Mouse (Mus musculus): Measurements from ENCODE around the gene Cdk19. TPM values are rescaled to one million over a fixed set of nuclear protein-coding genes. Genes with fewer than 3 reads are reported as not detected.

Cdk19 gene
- polyA plus RNA-seq, 1 experiment: 31.0 TPM

DNA sequence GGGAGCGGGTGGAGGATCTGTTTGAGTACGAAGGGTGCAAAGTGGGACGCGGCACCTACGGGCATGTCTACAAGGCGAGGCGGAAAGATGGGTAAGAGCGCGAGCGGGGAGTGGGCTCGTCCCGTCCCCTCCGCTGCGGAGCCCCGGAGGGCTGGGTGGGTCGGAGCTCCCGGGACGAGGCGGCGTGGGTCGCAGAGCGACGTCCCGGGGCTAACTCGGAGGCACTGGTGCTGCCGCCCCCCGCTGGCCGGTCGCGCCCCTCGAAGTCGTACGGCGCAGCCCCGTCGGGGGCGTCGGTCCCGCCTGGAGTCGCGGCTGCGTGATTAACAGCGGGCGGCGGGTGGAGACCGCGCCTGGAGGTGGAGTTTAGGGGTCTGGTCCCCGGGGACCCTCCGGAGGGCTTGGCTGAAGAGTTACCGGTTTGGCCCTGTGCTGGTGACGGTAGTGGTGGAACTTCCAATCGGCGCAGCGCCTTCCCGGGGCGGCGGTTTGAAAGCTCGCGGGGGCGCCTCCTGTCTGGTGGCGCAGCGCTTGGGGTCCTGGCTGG is 10.3 kb downstream of the Cdk19 start:
- peak; percentile 72 for DNase-seq
- WGBS: under 1% methylated on average over 62 of the region's 62 CpGs
- Histone ChIP-seq H3K4me1 (replicated peaks; ENCODE audit: control insufficient read depth, insufficient read depth, low read length) (peaks cover 6% of the 10 kb centered on the region), H3K4me3 (ENCODE audit: control insufficient read depth, insufficient read depth, low read length) (peak overlapping the region; percentile 82), H3K27ac (ENCODE audit: control insufficient read depth, insufficient read depth, low read length) (peak overlapping the region; percentile 60), H3K36me3 (ENCODE audit: control insufficient read depth, insufficient read depth, low read length) (no peaks in the 10 kb centered on the region), H3K27me3 (ENCODE audit: control insufficient read depth, insufficient read depth, low read length) (no peaks in the 10 kb centered on the region)
- TF ChIP-seq CTCF (IDR thresholded peaks at IDR 0.05; ENCODE audit: borderline replicate concordance, control insufficient read depth, extremely low read depth, insufficient read depth, low read length, poor library complexity) (no peak; the same call in none of the 2 replicates), POLR2A (IDR thresholded peaks at IDR 0.05; ENCODE audit: control insufficient read depth, extremely low read depth, insufficient read depth, low read length, poor library complexity) (no peak)

DNA sequence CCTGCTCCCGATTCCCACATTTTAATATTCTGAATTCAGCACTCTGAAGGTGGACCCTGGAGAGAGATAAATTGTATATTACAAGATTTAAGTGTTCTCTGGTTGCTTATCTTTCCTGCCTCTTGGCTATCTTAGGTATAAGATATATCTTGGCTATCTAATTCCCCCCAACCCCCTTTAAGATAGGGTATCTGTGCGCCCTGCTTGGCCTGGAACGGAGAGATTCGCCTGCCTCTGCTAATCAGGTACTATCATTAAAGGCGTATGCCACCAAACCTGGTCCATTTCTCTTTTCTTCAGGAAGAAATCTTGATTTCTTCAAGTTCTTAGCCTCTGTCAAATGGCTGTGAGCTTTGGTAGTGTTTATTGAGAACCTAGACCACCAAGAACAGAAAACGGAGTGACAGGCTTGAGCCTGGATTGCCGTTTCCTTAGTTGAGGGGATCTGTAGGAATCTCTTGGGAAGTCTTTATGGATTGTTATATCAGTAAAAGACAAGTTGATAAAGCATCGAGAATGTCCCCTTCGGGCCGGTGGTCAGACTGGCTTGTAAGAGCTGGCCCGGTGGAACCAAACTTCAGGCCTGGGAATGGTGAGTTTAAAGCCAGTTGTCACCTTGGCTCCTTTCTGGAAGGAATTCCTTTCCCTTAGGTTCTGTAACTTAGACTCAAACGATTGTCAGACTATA is 11.0 kb downstream of the Cdk19 start:
- peaks cover 6% of the 10 kb centered on the region for H3K4me1 ChIP-seq (replicated peaks; ENCODE audit: control insufficient read depth, insufficient read depth, low read length)
- no peak for DNase-seq
- no peaks in the 10 kb centered on the region for H3K27me3 ChIP-seq (ENCODE audit: control insufficient read depth, insufficient read depth, low read length)
- TF ChIP-seq CTCF (IDR thresholded peaks at IDR 0.05; ENCODE audit: borderline replicate concordance, control insufficient read depth, extremely low read depth, insufficient read depth, low read length, poor library complexity) (no peak), POLR2A (IDR thresholded peaks at IDR 0.05; ENCODE audit: control insufficient read depth, extremely low read depth, insufficient read depth, low read length, poor library complexity) (no peak)
- no peaks in the 10 kb centered on the region for H3K36me3 ChIP-seq (ENCODE audit: control insufficient read depth, insufficient read depth, low read length)
- H3K27ac ChIP-seq (ENCODE audit: control insufficient read depth, insufficient read depth, low read length): no peak overlapping the region
- H3K4me3 ChIP-seq (ENCODE audit: control insufficient read depth, insufficient read depth, low read length): peak overlapping the region; percentile 82
- 46% methylated on average over 12 of the region's 12 CpGs for WGBS

DNA sequence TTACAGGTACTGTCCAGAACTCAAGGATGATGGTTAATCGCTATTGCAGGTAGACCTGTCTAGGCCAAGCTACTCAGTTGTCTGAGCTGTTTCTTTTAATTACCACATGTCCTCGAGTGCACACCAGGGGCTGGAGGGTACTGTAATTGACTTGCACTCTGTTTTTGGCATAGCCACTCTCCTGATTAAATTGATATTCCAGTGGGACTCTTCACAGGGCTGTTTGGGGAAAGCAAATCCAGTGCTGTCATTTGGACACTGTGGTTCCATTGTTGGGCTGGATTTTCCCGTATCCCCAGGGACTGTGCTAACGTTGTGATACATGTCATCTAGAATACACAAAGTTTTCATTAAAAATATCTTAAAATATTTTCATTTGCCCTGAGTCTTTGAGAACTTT is 11.8 kb downstream of the Cdk19 start:
- DNase-seq: no peak
- peaks cover 6% of the 10 kb centered on the region for H3K4me1 ChIP-seq (replicated peaks; ENCODE audit: control insufficient read depth, insufficient read depth, low read length)
- H3K27me3 ChIP-seq (ENCODE audit: control insufficient read depth, insufficient read depth, low read length): no peaks in the 10 kb centered on the region
- no peak overlapping the region for H3K27ac ChIP-seq (ENCODE audit: control insufficient read depth, insufficient read depth, low read length)
- TF ChIP-seq CTCF (IDR thresholded peaks at IDR 0.05; ENCODE audit: borderline replicate concordance, control insufficient read depth, extremely low read depth, insufficient read depth, low read length, poor library complexity) (no peak), POLR2A (IDR thresholded peaks at IDR 0.05; ENCODE audit: control insufficient read depth, extremely low read depth, insufficient read depth, low read length, poor library complexity) (no peak)
- no peak overlapping the region for H3K4me3 ChIP-seq (ENCODE audit: control insufficient read depth, insufficient read depth, low read length)
- no peaks in the 10 kb centered on the region for H3K36me3 ChIP-seq (ENCODE audit: control insufficient read depth, insufficient read depth, low read length)
- WGBS: 69% methylated on average over 4 of the region's 4 CpGs

DNA sequence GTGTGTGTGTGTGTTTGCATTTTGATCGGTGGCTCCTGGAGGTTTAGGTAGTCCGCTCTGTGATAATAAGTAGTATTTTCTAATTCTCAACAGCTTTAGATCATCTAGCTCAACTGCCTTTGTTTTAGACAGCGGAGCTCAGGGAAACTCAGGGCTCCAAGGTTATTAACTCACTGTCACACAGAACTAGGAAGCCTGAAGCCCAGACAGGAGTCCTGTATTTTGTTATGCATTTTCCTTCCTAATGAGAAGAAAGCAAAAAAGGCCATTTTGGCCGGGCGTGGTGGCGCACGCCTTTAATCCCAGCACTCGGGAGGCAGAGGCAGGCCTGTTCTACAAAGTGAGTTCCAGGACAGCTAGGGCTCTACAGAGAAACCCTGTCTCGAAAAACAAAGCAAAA is 14.7 kb downstream of the Cdk19 start:
- H3K27me3 ChIP-seq (ENCODE audit: control insufficient read depth, insufficient read depth, low read length): no peaks in the 10 kb centered on the region
- 89% methylated on average over 9 of the region's 9 CpGs for WGBS
- H3K27ac ChIP-seq (ENCODE audit: control insufficient read depth, insufficient read depth, low read length): no peak overlapping the region
- H3K4me1 ChIP-seq (replicated peaks; ENCODE audit: control insufficient read depth, insufficient read depth, low read length): peaks cover 6% of the 10 kb centered on the region
- DNase-seq: no peak
- TF ChIP-seq POLR2A (IDR thresholded peaks at IDR 0.05; ENCODE audit: control insufficient read depth, extremely low read depth, insufficient read depth, low read length, poor library complexity) (no peak), CTCF (IDR thresholded peaks at IDR 0.05; ENCODE audit: borderline replicate concordance, control insufficient read depth, extremely low read depth, insufficient read depth, low read length, poor library complexity) (no peak)
- H3K4me3 ChIP-seq (ENCODE audit: control insufficient read depth, insufficient read depth, low read length): no peak overlapping the region
- no peaks in the 10 kb centered on the region for H3K36me3 ChIP-seq (ENCODE audit: control insufficient read depth, insufficient read depth, low read length)

DNA sequence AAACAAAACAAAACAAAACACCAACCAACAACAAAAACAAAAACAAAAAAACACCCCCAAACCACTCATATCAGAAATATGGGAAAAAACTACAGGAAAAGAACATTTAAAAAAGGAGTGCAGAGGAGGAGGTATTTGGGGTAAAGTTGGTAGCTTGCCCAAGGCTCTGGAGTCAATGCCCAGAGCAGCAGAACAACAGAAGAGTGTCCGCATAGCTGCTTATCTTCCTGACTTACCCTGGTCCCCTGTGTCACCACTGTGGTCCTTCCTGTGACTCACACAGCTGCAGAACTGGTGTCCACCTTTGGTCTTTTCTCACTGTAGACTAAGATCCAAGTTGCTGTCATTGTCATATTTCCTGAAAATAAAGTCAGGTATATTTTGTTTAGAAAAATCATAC is 15.2 kb downstream of the Cdk19 start:
- WGBS: 93% methylated on average over 1 of the region's 1 CpGs
- H3K4me3 ChIP-seq (ENCODE audit: control insufficient read depth, insufficient read depth, low read length): no peak overlapping the region
- TF ChIP-seq CTCF (IDR thresholded peaks at IDR 0.05; ENCODE audit: borderline replicate concordance, control insufficient read depth, extremely low read depth, insufficient read depth, low read length, poor library complexity): no peak
- TF ChIP-seq POLR2A (IDR thresholded peaks at IDR 0.05; ENCODE audit: control insufficient read depth, extremely low read depth, insufficient read depth, low read length, poor library complexity): no peak
- no peak for DNase-seq
- peaks cover 6% of the 10 kb centered on the region for H3K4me1 ChIP-seq (replicated peaks; ENCODE audit: control insufficient read depth, insufficient read depth, low read length)
- H3K27ac ChIP-seq (ENCODE audit: control insufficient read depth, insufficient read depth, low read length): no peak overlapping the region
- H3K36me3 ChIP-seq (ENCODE audit: control insufficient read depth, insufficient read depth, low read length): no peaks in the 10 kb centered on the region
- H3K27me3 ChIP-seq (ENCODE audit: control insufficient read depth, insufficient read depth, low read length): no peaks in the 10 kb centered on the region

DNA sequence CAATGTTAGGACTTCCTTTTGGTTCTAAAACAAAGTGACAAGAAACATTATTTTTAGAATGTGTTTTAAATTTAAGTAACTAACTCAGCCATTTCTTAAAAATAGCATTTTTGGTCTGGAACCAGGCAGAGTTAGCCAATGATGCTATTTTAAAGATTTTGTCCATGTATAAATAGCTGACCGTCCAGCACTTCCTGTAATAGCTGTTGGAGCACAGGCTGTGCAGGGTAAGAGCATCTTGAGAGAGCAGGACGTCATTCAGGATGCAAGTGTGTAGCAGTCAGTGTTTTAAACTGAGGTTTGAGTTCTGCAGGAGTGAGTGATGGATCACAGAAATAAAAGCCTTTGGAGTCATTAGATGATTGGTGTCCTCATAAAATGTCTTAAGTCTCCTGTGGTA is 18.8 kb downstream of the Cdk19 start:
- no peak for DNase-seq
- H3K27ac ChIP-seq (ENCODE audit: control insufficient read depth, insufficient read depth, low read length): no peak overlapping the region
- TF ChIP-seq CTCF (IDR thresholded peaks at IDR 0.05; ENCODE audit: borderline replicate concordance, control insufficient read depth, extremely low read depth, insufficient read depth, low read length, poor library complexity) (no peak), POLR2A (IDR thresholded peaks at IDR 0.05; ENCODE audit: control insufficient read depth, extremely low read depth, insufficient read depth, low read length, poor library complexity) (no peak)
- H3K36me3 ChIP-seq (ENCODE audit: control insufficient read depth, insufficient read depth, low read length): no peaks in the 10 kb centered on the region
- peaks cover 4% of the 10 kb centered on the region; the same call in 1 of the 2 replicates for H3K4me1 ChIP-seq (replicated peaks; ENCODE audit: control insufficient read depth, insufficient read depth, low read length)
- 91% methylated on average over 2 of the region's 2 CpGs for WGBS
- H3K4me3 ChIP-seq (ENCODE audit: control insufficient read depth, insufficient read depth, low read length): no peak overlapping the region
- H3K27me3 ChIP-seq (ENCODE audit: control insufficient read depth, insufficient read depth, low read length): no peaks in the 10 kb centered on the region

All from thymus, adult 2 months (tissue).